Mouse (Mus musculus) testis, adult 2 months (tissue): ENCODE results near the gene Csmd2. TPM values are rescaled to one million over a fixed set of nuclear protein-coding genes. Genes with fewer than 3 reads are reported as not detected.

ENCODE experiments used
- H3K27ac ChIP-seq: fragments of 200-500 bp; 2 replicates; pipeline ENCODE4 v1.5.1; 2012; ENCODE audit warnings: low read depth, low read length; ENCODE audit not compliant: control insufficient read depth, insufficient read depth
- H3K27me3 ChIP-seq: fragments of 200-500 bp; 2 replicates; pipeline ENCODE4 v1.6.1; 2012; ENCODE audit warnings: mild to moderate bottlenecking, low read length, moderate library complexity; ENCODE audit not compliant: control insufficient read depth, insufficient read depth
- H3K36me3 ChIP-seq: fragments of 200-500 bp; 2 replicates; pipeline ENCODE4 v1.6.1; 2012; ENCODE audit warnings: mild to moderate bottlenecking, low read length; ENCODE audit not compliant: control insufficient read depth, insufficient read depth
- H3K4me1 ChIP-seq: fragments of 200-500 bp; 2 replicates; pipeline ENCODE4 v1.6.1; 2012; ENCODE audit warnings: low read length; ENCODE audit not compliant: control insufficient read depth, insufficient read depth
- H3K4me3 ChIP-seq: fragments of 200-500 bp; 2 replicates; pipeline ENCODE4 v1.5.1; 2012; ENCODE audit warnings: low read depth, mild to moderate bottlenecking, low read length, moderate library complexity, mixed read lengths; ENCODE audit not compliant: control insufficient read depth
- CTCF ChIP-seq: fragments of 200-500 bp; IDR thresholded peaks from 2 replicates; pipeline ENCODE4 v1.5.1; 2012; ENCODE audit warnings: low read depth, mild to moderate bottlenecking, inconsistent platforms, low read length, moderate library complexity; ENCODE audit not compliant: control insufficient read depth, insufficient read depth, insufficient replicate concordance
- POLR2A ChIP-seq: fragments of 200-500 bp; IDR thresholded peaks from 2 replicates; pipeline ENCODE4 v1.6.1; 2012; ENCODE audit warnings: low read depth, mild to moderate bottlenecking, inconsistent platforms, low read length, moderate library complexity; ENCODE audit not compliant: control insufficient read depth
- polyA plus RNA-seq: library from polyadenylated mRNA; depleted of rRNA; stranded (reverse); fragments of >200 nt; gene quantifications from 2 replicates; pipeline ENCODE4 v1.2.3, GENCODE M21; 2012

Gene Csmd2
- polyA plus RNA-seq, 1 experiment, result 2.6 TPM

- no peaks in the 10 kb centered on the region for H3K27me3 ChIP-seq
- no peak overlapping the region for H3K27ac ChIP-seq
- H3K4me3 ChIP-seq, result no peak overlapping the region
- no peaks in the 10 kb centered on the region for H3K4me1 ChIP-seq
- no peaks in the 10 kb centered on the region for H3K36me3 ChIP-seq
- TF ChIP-seq POLR2A, result no peak
- no peak for TF ChIP-seq CTCF
These were observed 488.6 kb downstream of the Csmd2 start for GRCm38 (mm10) chr4:128476249-128476648.

GRCm38 (mm10) chr4:128483891-128484290 lies 496.2 kb downstream of the Csmd2 start:
- no peak overlapping the region for H3K27ac ChIP-seq
- no peaks in the 10 kb centered on the region for H3K27me3 ChIP-seq
- TF ChIP-seq POLR2A (no peak), CTCF (no peak)
- H3K4me1 ChIP-seq, result no peaks in the 10 kb centered on the region
- no peak overlapping the region for H3K4me3 ChIP-seq
- no peaks in the 10 kb centered on the region for H3K36me3 ChIP-seq

- Histone ChIP-seq H3K27ac (no peak overlapping the region), H3K4me3 (no peak overlapping the region), H3K36me3 (no peaks in the 10 kb centered on the region), H3K27me3 (no peaks in the 10 kb centered on the region), H3K4me1 (no peaks in the 10 kb centered on the region)
- no peak for TF ChIP-seq CTCF
- no peak for TF ChIP-seq POLR2A
These were observed 497.0 kb downstream of the Csmd2 start for GRCm38 (mm10) chr4:128484679-128485078.

- no peaks in the 10 kb centered on the region for H3K27me3 ChIP-seq
- H3K36me3 ChIP-seq, result no peaks in the 10 kb centered on the region
- H3K27ac ChIP-seq, result no peak overlapping the region
- TF ChIP-seq CTCF (no peak), POLR2A (no peak)
- H3K4me3 ChIP-seq, result no peak overlapping the region
- no peaks in the 10 kb centered on the region for H3K4me1 ChIP-seq
These were observed 502.0 kb downstream of the Csmd2 start for GRCm38 (mm10) chr4:128489521-128490100.

GRCm38 (mm10) chr4:128492055-128492454 lies 504.4 kb downstream of the Csmd2 start:
- H3K36me3 ChIP-seq, result no peaks in the 10 kb centered on the region
- H3K27me3 ChIP-seq, result no peaks in the 10 kb centered on the region
- no peaks in the 10 kb centered on the region; the same call in 1 of the 2 replicates for H3K4me1 ChIP-seq
- no peak for TF ChIP-seq CTCF
- no peak for TF ChIP-seq POLR2A
- no peak overlapping the region for H3K27ac ChIP-seq
- H3K4me3 ChIP-seq, result no peak overlapping the region

GRCm38 (mm10) chr4:128499980-128500379 lies 512.3 kb downstream of the Csmd2 start:
- H3K36me3 ChIP-seq, result no peaks in the 10 kb centered on the region
- no peaks in the 10 kb centered on the region; the same call in 1 of the 2 replicates for H3K4me1 ChIP-seq
- no peak overlapping the region for H3K27ac ChIP-seq
- no peak overlapping the region for H3K4me3 ChIP-seq
- TF ChIP-seq CTCF (no peak), POLR2A (no peak)
- H3K27me3 ChIP-seq, result no peaks in the 10 kb centered on the region

- Histone ChIP-seq H3K4me3 (no peak overlapping the region), H3K36me3 (no peaks in the 10 kb centered on the region), H3K27ac (no peak overlapping the region), H3K27me3 (no peaks in the 10 kb centered on the region), H3K4me1 (no peaks in the 10 kb centered on the region)
- TF ChIP-seq CTCF (no peak), POLR2A (no peak)
These were observed 519.2 kb downstream of the Csmd2 start for GRCm38 (mm10) chr4:128506878-128507277.
